Mouse (Mus musculus): ENCODE data around the gene Lsm4. TPM values are rescaled to one million over a fixed set of nuclear protein-coding genes. Genes with fewer than 3 reads are reported as not detected.

Lsm4 gene
- polyA plus RNA-seq, 1 experiment from 2014 or later, result 220 TPM

DNA sequence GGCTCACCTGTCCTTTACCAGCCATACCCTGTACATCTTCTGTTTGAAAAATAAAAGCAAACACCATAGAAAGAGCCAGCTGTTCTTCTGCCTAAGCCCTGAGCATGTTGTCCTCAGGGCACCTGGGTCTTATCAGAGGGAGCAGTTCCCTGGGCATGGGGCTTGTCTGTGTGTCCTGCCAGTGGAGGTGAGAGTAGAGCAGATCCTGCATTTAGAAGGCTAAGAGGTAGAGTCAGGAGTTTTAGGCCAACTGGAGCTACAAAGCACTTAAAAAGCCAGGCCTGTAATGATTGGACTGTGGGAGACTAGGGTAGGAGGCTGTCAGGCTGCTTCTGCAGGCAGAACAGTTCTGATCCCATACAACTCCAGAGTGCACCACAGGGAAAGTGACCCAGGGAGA lies 5.6 kb downstream of the Lsm4 start:
- ATAC-seq (no peak), DNase-seq (ENCODE audit: low spot score) (no peak)

DNA sequence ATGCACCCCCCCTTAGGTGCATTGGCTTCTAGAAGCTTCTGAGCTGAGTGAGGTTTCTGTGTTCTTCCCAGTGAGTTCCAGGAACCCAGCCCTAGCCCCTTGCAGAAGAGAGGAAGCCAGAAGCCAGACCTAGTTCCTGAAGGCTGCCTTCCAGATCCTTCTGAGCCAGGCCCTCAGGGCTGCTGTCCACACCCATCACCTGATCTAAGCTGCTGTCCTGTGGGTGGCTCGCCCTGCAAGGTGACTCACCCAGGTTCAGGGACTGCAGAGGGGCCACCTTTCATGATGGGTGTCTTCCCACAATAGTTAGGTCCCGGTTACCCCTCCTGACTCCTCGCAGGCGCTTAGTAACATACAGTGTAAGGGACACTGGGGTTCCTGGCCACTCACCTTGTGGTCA lies 6.4 kb downstream of the Lsm4 start:
- peaks cover 25% of the 10 kb centered on the region for H3K36me3 ChIP-seq (ENCODE audit: control insufficient read depth, insufficient read depth, low read length)
- no peak for DNase-seq (ENCODE audit: low spot score)
- no peak for ATAC-seq
- no peak overlapping the region for H3K9ac ChIP-seq (ENCODE audit: low read length)
- no peak overlapping the region for H3K27ac ChIP-seq (ENCODE audit: low read depth, low read length)
- no peak overlapping the region for H3K4me2 ChIP-seq (ENCODE audit: low read length)
- no peaks in the 10 kb centered on the region for H3K9me3 ChIP-seq (replicated peaks; ENCODE audit: control insufficient read depth, low read length)
- WGBS, result 94% methylated on average over 4 of the region's 4 CpGs
- H3K4me3 ChIP-seq (ENCODE audit: low read depth, low read length), result no peak overlapping the region
- H3K4me1 ChIP-seq (ENCODE audit: control insufficient read depth, insufficient read depth, low read length), result no peaks in the 10 kb centered on the region
- H3K27me3 ChIP-seq (replicated peaks; ENCODE audit: control insufficient read depth, insufficient read depth, low read length), result no peaks in the 10 kb centered on the region

More for the DNA sequence above, 5.6 kb downstream of the Lsm4 start:
- Histone ChIP-seq H3K36me3 (ENCODE audit: control insufficient read depth, insufficient read depth, low read length) (peaks cover 25% of the 10 kb centered on the region), H3K4me1 (ENCODE audit: control insufficient read depth, insufficient read depth, low read length) (peaks cover 7% of the 10 kb centered on the region), H3K9ac (ENCODE audit: low read length) (no peak overlapping the region), H3K27me3 (replicated peaks; ENCODE audit: control insufficient read depth, insufficient read depth, low read length) (no peaks in the 10 kb centered on the region), H3K4me2 (ENCODE audit: low read length) (no peak overlapping the region), H3K4me3 (ENCODE audit: low read depth, low read length) (no peak overlapping the region), H3K27ac (ENCODE audit: low read depth, low read length) (no peak overlapping the region), H3K9me3 (replicated peaks; ENCODE audit: control insufficient read depth, low read length) (no peaks in the 10 kb centered on the region)

DNA sequence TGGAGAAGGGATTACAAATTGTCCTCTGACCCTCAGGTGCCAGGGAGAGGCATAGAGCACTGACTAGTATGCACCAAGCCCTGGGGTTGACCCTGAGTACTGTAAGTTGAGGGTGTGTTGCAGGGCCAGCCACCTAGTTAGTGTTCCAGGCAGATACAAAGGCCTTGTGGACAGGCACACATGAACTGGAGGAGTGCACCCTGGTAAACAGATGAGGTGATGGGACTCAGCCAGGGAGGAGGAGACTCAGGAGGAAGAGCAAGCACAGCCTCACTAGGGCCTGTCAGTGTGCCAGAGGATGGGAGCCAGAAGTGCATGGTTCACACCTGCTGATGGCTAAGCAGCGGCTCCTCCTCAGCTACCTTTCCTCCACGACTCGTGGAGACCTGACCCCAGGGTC lies 7.0 kb downstream of the Lsm4 start:
- ATAC-seq (no peak), DNase-seq (ENCODE audit: low spot score) (no peak)
- Histone ChIP-seq H3K9ac (ENCODE audit: low read length) (no peak overlapping the region), H3K27me3 (replicated peaks; ENCODE audit: control insufficient read depth, insufficient read depth, low read length) (no peaks in the 10 kb centered on the region), H3K4me1 (ENCODE audit: control insufficient read depth, insufficient read depth, low read length) (no peaks in the 10 kb centered on the region), H3K4me2 (ENCODE audit: low read length) (no peak overlapping the region), H3K9me3 (replicated peaks; ENCODE audit: control insufficient read depth, low read length) (no peaks in the 10 kb centered on the region), H3K4me3 (ENCODE audit: low read depth, low read length) (no peak overlapping the region), H3K27ac (ENCODE audit: low read depth, low read length) (no peak overlapping the region), H3K36me3 (ENCODE audit: control insufficient read depth, insufficient read depth, low read length) (peaks cover 25% of the 10 kb centered on the region)
- WGBS, result 96% methylated on average over 3 of the region's 3 CpGs

DNA sequence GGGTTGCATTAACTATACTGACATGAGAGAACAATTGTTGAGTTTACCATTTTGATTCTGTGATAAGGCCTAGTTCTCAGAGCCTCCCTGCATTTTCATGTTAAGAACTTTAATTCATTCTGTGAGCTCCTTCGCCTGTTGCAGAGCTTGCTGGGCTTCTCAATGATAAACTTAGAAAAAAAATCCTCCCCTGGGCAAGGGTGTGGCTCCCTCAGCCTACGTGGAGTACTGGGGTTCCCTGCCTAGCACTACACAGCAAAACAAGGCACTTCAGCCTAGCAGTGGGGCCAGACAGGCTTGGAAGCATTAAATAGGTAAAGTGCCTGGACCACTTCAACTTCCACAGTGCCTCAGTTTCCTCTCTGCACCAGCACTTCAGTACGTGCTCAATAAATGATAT lies 8.4 kb downstream of the Lsm4 start:
- Histone ChIP-seq H3K9ac (ENCODE audit: low read length) (no peak overlapping the region), H3K27me3 (replicated peaks; ENCODE audit: control insufficient read depth, insufficient read depth, low read length) (no peaks in the 10 kb centered on the region), H3K27ac (ENCODE audit: low read depth, low read length) (no peak overlapping the region), H3K9me3 (replicated peaks; ENCODE audit: control insufficient read depth, low read length) (no peaks in the 10 kb centered on the region), H3K4me3 (ENCODE audit: low read depth, low read length) (no peak overlapping the region), H3K36me3 (ENCODE audit: control insufficient read depth, insufficient read depth, low read length) (peaks cover 25% of the 10 kb centered on the region), H3K4me2 (ENCODE audit: low read length) (no peak overlapping the region), H3K4me1 (ENCODE audit: control insufficient read depth, insufficient read depth, low read length) (no peaks in the 10 kb centered on the region)
- no peak for DNase-seq (ENCODE audit: low spot score)
- no peak for ATAC-seq
- 75% methylated on average over 3 of the region's 3 CpGs for WGBS

DNA sequence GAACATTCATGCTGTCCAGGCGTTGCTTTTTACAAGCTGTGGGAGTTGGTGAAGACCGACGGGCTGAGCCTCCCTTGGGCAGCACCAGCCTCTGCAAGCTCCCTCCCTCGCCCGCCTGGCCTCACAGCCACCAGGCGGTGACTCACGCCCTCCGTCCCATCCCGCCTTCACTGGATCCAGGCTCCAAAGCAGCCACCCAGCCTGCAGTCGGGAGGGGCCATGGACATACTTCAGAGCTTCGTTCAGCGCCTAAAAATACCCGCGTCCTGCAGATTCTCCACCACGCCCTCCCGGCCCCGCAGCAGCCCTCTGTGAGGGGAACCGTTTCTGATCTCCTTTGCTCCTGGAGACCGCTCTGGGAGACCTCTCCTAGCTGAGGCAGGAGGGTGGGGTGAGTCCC lies 9.1 kb downstream of the Lsm4 start:
- no peak overlapping the region for H3K4me2 ChIP-seq (ENCODE audit: low read length)
- WGBS, result 17% methylated on average over 19 of the region's 19 CpGs
- peak overlapping the region; percentile 37; the same call in 1 of the 2 replicates for H3K9ac ChIP-seq (ENCODE audit: low read length)
- DNase-seq (ENCODE audit: low spot score) (no peak), ATAC-seq (no peak)
- no peaks in the 10 kb centered on the region for H3K9me3 ChIP-seq (replicated peaks; ENCODE audit: control insufficient read depth, low read length)
- H3K4me1 ChIP-seq (ENCODE audit: control insufficient read depth, insufficient read depth, low read length), result no peaks in the 10 kb centered on the region
- no peaks in the 10 kb centered on the region for H3K27me3 ChIP-seq (replicated peaks; ENCODE audit: control insufficient read depth, insufficient read depth, low read length)
- no peak overlapping the region for H3K27ac ChIP-seq (ENCODE audit: low read depth, low read length)
- no peak overlapping the region for H3K4me3 ChIP-seq (ENCODE audit: low read depth, low read length)
- peaks cover 25% of the 10 kb centered on the region for H3K36me3 ChIP-seq (ENCODE audit: control insufficient read depth, insufficient read depth, low read length)

DNA sequence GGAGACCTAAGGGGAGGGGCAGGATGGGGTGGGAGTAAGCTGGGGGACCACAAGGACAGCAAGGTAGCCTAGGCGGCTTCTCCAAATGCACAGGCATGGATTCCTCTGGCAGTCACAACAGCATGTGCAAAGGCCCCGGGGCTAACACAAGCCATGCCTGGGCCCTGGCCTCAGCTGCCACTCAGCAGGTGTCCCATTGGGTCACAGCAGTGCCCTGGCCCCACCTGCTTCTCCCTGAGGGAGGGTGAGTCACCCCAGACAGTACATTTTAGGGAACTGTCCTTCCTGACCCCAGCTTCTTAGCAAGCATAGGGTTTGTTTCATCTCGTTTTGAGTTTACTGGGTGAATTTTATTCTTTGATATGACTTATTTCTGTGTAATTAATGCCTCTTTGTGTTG lies 9.6 kb downstream of the Lsm4 start:
- Histone ChIP-seq H3K27ac (ENCODE audit: low read depth, low read length) (no peak overlapping the region), H3K4me2 (ENCODE audit: low read length) (no peak overlapping the region), H3K4me3 (ENCODE audit: low read depth, low read length) (no peak overlapping the region), H3K9ac (ENCODE audit: low read length) (no peak overlapping the region), H3K36me3 (ENCODE audit: control insufficient read depth, insufficient read depth, low read length) (peaks cover 21% of the 10 kb centered on the region), H3K4me1 (ENCODE audit: control insufficient read depth, insufficient read depth, low read length) (no peaks in the 10 kb centered on the region), H3K27me3 (replicated peaks; ENCODE audit: control insufficient read depth, insufficient read depth, low read length) (no peaks in the 10 kb centered on the region), H3K9me3 (replicated peaks; ENCODE audit: control insufficient read depth, low read length) (no peaks in the 10 kb centered on the region)
- WGBS, result 67% methylated on average over 3 of the region's 3 CpGs
- DNase-seq (ENCODE audit: low spot score), result no peak
- ATAC-seq, result no peak

DNA sequence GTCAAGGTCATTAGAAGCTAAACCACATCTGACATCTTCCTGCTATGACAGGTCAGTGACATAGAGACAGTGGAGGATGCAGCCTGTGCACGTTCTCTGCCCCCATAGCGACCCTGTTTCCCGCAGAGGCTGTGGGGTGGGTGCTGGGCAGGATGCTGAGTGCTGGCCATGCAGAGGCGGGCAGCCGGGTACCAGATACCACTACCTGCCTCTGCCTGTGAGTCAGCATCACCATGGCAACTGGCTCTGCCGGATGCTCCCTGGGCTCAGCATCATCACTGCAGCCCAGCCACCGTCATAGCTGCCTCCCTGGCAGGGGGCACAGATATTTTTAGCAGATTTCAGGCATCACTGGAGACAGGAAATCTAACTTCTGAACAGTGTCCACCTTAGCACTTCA lies 11.2 kb downstream of the Lsm4 start:
- no peaks in the 10 kb centered on the region for H3K27me3 ChIP-seq (replicated peaks; ENCODE audit: control insufficient read depth, insufficient read depth, low read length)
- no peaks in the 10 kb centered on the region for H3K9me3 ChIP-seq (replicated peaks; ENCODE audit: control insufficient read depth, low read length)
- ATAC-seq (no peak; the same call in 1 of the 2 replicates), DNase-seq (ENCODE audit: low spot score) (no peak)
- 48% methylated on average over 7 of the region's 7 CpGs for WGBS
- H3K9ac ChIP-seq (ENCODE audit: low read length), result no peak overlapping the region
- peaks cover 7% of the 10 kb centered on the region; the same call in 1 of the 2 replicates for H3K36me3 ChIP-seq (ENCODE audit: control insufficient read depth, insufficient read depth, low read length)
- no peak overlapping the region for H3K4me3 ChIP-seq (ENCODE audit: low read depth, low read length)
- H3K4me2 ChIP-seq (ENCODE audit: low read length), result no peak overlapping the region
- H3K27ac ChIP-seq (ENCODE audit: low read depth, low read length), result no peak overlapping the region
- H3K4me1 ChIP-seq (ENCODE audit: control insufficient read depth, insufficient read depth, low read length), result no peaks in the 10 kb centered on the region

DNA sequence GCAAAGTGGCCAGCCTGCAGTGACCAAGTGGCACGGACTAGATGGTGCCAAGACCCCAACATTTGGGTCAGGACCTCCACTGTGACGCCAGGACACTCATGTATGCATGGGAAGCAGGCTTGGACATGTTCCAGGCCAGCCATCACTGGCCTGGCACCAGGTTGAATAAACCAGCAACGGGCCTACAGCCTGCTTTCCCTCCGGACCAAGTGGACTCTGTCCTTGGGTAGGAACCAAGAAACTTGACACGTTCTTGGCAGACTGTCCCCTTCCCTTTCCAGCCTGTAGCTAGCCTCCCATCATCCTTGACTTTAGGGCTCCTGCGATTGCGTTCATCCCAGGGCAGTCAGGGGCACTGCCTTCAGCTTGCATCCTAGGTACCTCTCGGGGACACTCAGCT lies 14.5 kb downstream of the Lsm4 start:
- Histone ChIP-seq H3K9ac (ENCODE audit: low read length) (no peak overlapping the region), H3K4me3 (ENCODE audit: low read depth, low read length) (no peak overlapping the region), H3K9me3 (replicated peaks; ENCODE audit: control insufficient read depth, low read length) (no peaks in the 10 kb centered on the region), H3K27me3 (replicated peaks; ENCODE audit: control insufficient read depth, insufficient read depth, low read length) (no peaks in the 10 kb centered on the region), H3K4me1 (ENCODE audit: control insufficient read depth, insufficient read depth, low read length) (peaks cover 10% of the 10 kb centered on the region), H3K36me3 (ENCODE audit: control insufficient read depth, insufficient read depth, low read length) (no peaks in the 10 kb centered on the region), H3K27ac (ENCODE audit: low read depth, low read length) (no peak overlapping the region), H3K4me2 (ENCODE audit: low read length) (no peak overlapping the region)
- DNase-seq (ENCODE audit: low spot score) (no peak), ATAC-seq (no peak)
- 87% methylated on average over 8 of the region's 8 CpGs for WGBS

DNA sequence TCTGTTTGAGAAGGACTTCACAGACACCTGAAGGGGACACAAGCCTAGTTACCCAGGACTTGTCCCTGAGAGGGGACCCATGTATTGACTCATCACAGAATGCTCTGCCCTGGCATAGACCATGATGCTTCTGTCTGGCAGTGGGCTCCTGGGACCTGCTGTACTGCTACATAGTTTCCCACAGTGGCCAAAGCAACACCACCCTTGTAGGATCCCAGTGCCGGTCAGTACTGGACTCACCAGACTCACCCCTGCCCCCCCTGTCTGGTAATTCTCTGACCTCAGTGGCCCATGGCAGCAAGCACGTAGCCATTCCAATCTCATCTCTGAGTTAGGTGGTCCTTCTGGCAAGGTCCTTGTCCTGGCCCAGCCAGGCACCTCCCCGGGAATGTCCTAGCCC lies 15.1 kb downstream of the Lsm4 start:
- 94% methylated on average over 3 of the region's 3 CpGs for WGBS
- Histone ChIP-seq H3K4me3 (ENCODE audit: low read depth, low read length) (no peak overlapping the region), H3K4me1 (ENCODE audit: control insufficient read depth, insufficient read depth, low read length) (peaks cover 10% of the 10 kb centered on the region), H3K9me3 (replicated peaks; ENCODE audit: control insufficient read depth, low read length) (no peaks in the 10 kb centered on the region), H3K36me3 (ENCODE audit: control insufficient read depth, insufficient read depth, low read length) (no peaks in the 10 kb centered on the region), H3K4me2 (ENCODE audit: low read length) (no peak overlapping the region), H3K27me3 (replicated peaks; ENCODE audit: control insufficient read depth, insufficient read depth, low read length) (no peaks in the 10 kb centered on the region), H3K9ac (ENCODE audit: low read length) (no peak overlapping the region), H3K27ac (ENCODE audit: low read depth, low read length) (no peak overlapping the region)
- DNase-seq (ENCODE audit: low spot score) (no peak), ATAC-seq (no peak)

All from forebrain, embryonic 14.5 days (tissue).